Mouse (Mus musculus) bone marrow macrophage, adult 2 months (primary cell): ENCODE results near the gene Nkd1.

Experiments used
- CTCF ChIP-seq: IDR thresholded peaks from 2 replicates; pipeline ENCODE4 v1.5.1; 2012; ENCODE audit warnings: low read depth, mild to moderate bottlenecking, low read length, moderate library complexity
- POLR2A ChIP-seq: IDR thresholded peaks from 2 replicates; pipeline ENCODE4 v1.6.1; 2012; ENCODE audit warnings: mild to moderate bottlenecking, low read depth, low read length, borderline replicate concordance

DNA sequence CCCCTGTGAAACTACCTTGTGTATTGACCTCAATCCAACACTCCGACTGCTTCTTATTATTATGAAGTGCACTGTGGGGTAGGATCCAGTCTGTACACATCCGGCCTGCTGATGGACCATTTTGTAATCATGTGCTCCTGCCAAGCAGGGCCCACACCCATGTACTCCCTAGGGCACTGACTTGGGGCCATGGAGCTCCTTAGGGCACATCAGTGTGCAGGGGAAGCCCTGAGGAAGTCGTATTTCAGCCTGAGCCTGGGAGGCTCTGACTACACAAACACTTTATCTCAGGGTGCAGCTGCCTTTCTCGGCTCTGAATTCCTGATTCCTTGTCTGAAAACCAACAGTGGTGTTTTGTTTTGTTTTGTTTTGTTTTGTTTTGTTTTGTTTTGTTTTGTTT is 109.1 kb downstream of the Nkd1 start:
- TF ChIP-seq CTCF, result no peak
- no peak for TF ChIP-seq POLR2A
